Mouse (Mus musculus) kidney, embryonic 14.5 days (tissue): ENCODE results near the gene Kl. TPM values are rescaled to one million over a fixed set of nuclear protein-coding genes. Genes with fewer than 3 reads are reported as not detected.

ENCODE experiments used
- ATAC-seq: fragments of 200-750 bp; cut with Nextera tagmentation; 2 replicates; pipeline ENCODE4 v1.8.0; 2017; ENCODE audit warnings: moderate number of reproducible peaks, mild to moderate bottlenecking, moderate TSS enrichment, moderate library complexity; ENCODE audit not compliant: low FRiP score, low TSS enrichment
- H3K27ac ChIP-seq: fragments of 300-500 bp; sonication (generic); 2 replicates; pipeline ENCODE4 v1.5.1; 2014; ENCODE audit warnings: low read depth, mild to moderate bottlenecking, low read length, moderate library complexity, mixed read lengths
- H3K27me3 ChIP-seq: fragments of 300-500 bp; sonication (generic); 2 replicates; pipeline ENCODE4 v1.6.1; 2014; ENCODE audit warnings: mild to moderate bottlenecking, low read length; ENCODE audit not compliant: control insufficient read depth, insufficient read depth
- H3K36me3 ChIP-seq: fragments of 300-500 bp; sonication (generic); 2 replicates; pipeline ENCODE4 v1.6.1; 2014; ENCODE audit warnings: low read length, mixed read lengths; ENCODE audit not compliant: control insufficient read depth, insufficient read depth
- H3K4me1 ChIP-seq: fragments of 300-500 bp; sonication (generic); 2 replicates; pipeline ENCODE4 v1.6.1; 2014; ENCODE audit warnings: low read length, mixed read lengths; ENCODE audit not compliant: control insufficient read depth, insufficient read depth
- H3K4me2 ChIP-seq: fragments of 300-500 bp; sonication (generic); replicated peaks from 2 replicates; pipeline ENCODE4 v1.6.1; 2014; ENCODE audit warnings: low read depth, mild to moderate bottlenecking, low read length
- H3K4me3 ChIP-seq: fragments of 300-500 bp; sonication (generic); 2 replicates; pipeline ENCODE4 v1.5.1; 2014; ENCODE audit warnings: mild to moderate bottlenecking, low read length
- H3K9ac ChIP-seq: fragments of 300-500 bp; sonication (generic); 2 replicates; pipeline ENCODE4 v1.6.1; 2014; ENCODE audit warnings: low read depth, mild to moderate bottlenecking, low read length, moderate library complexity
- H3K9me3 ChIP-seq: fragments of 300-500 bp; sonication (generic); 2 replicates; pipeline ENCODE4 v1.6.1; 2016; ENCODE audit warnings: low read length; ENCODE audit not compliant: control insufficient read depth
- WGBS: fragments of 180-500 bp; shearing (Covaris S2); extraction: QIAGEN DNeasy Blood & Tissue Kit; methylation state at CpG from one replicate; pipeline ENCODE4 v1.1.7; 2014; 5-methylcytosine and 5-hydroxymethylcytosine counted together
- polyA plus RNA-seq: library from polyadenylated mRNA; unstranded; fragments of >200 nt; fragmentation: Nextera tagmentation; extraction: Ambion mirVana; gene quantifications from 2 replicates; pipeline ENCODE4 v1.2.1, GENCODE M21; 2014

The Kl gene
- polyA plus RNA-seq, 1 experiment from 2014 or later, result 2.2 TPM

DNA sequence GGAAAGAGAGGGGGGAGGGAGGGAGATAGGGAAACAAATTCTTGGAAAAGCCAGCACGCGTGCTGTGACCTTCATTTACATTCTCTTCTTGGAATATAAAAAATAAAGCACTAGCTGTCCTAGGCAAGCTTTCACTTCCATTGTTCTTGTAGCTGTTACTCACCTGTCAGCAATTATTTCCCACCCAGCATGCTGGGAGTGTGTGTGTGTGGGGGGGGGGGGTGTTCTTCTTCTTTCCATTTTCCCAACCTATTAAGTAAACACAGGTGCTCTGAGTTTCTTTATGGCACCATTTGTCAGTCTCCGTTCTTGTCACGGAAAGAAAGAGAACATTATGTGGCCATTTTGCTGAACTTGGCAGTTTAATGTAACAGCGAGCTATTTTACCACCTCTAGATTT is 66.6 kb downstream of the Kl start:
- 53% methylated on average over 5 of the region's 5 CpGs for whole genome bisulfite sequencing
- H3K27ac ChIP-seq, result no peak overlapping the region
- no peaks in the 10 kb centered on the region for H3K36me3 ChIP-seq
- no peaks in the 10 kb centered on the region for H3K4me1 ChIP-seq
- peaks cover 11% of the 10 kb centered on the region; the same call in 1 of the 2 replicates for H3K9me3 ChIP-seq
- no peak overlapping the region for H3K4me2 ChIP-seq
- no peak for ATAC-seq
- H3K27me3 ChIP-seq, result no peaks in the 10 kb centered on the region
- H3K9ac ChIP-seq, result no peak overlapping the region
- H3K4me3 ChIP-seq, result no peak overlapping the region

- no peak overlapping the region for H3K4me2 ChIP-seq
- 73% methylated on average over 13 of the region's 13 CpGs for WGBS
- no peak for ATAC-seq
- H3K27me3 ChIP-seq, result no peaks in the 10 kb centered on the region
- H3K9ac ChIP-seq, result no peak overlapping the region
- no peak overlapping the region for H3K27ac ChIP-seq
- no peak overlapping the region for H3K4me3 ChIP-seq
- H3K9me3 ChIP-seq, result peaks cover 1% of the 10 kb centered on the region; the same call in 1 of the 2 replicates
- H3K36me3 ChIP-seq, result no peaks in the 10 kb centered on the region
- no peaks in the 10 kb centered on the region for H3K4me1 ChIP-seq
Observed at GRCm38 (mm10) chr5:151020031-151020820, 67.8 kb downstream of the Kl start.

GRCm38 (mm10) chr5:151020831-151021230 is 68.4 kb downstream of the Kl start:
- Histone ChIP-seq H3K9ac (no peak overlapping the region), H3K4me2 (no peak overlapping the region), H3K9me3 (no peaks in the 10 kb centered on the region), H3K27me3 (no peaks in the 10 kb centered on the region), H3K4me1 (no peaks in the 10 kb centered on the region), H3K4me3 (no peak overlapping the region), H3K27ac (no peak overlapping the region), H3K36me3 (no peaks in the 10 kb centered on the region)
- 80% methylated on average over 14 of the region's 14 CpGs for WGBS
- ATAC-seq, result no peak

GRCm38 (mm10) chr5:151022026-151022425 is 69.6 kb downstream of the Kl start:
- ATAC-seq, result no peak
- Histone ChIP-seq H3K27ac (no peak overlapping the region), H3K9me3 (no peaks in the 10 kb centered on the region), H3K4me2 (no peak overlapping the region), H3K4me3 (no peak overlapping the region), H3K36me3 (no peaks in the 10 kb centered on the region), H3K4me1 (no peaks in the 10 kb centered on the region), H3K27me3 (no peaks in the 10 kb centered on the region), H3K9ac (no peak overlapping the region)
- 78% methylated on average over 7 of the region's 7 CpGs for WGBS

GRCm38 (mm10) chr5:151022939-151023338 is 70.5 kb downstream of the Kl start:
- H3K4me1 ChIP-seq, result no peaks in the 10 kb centered on the region
- WGBS, result 11% methylated on average over 1 of the region's 1 CpGs
- ATAC-seq, result no peak

GRCm38 (mm10) chr5:151023461-151023860 is 71.1 kb downstream of the Kl start:
- Histone ChIP-seq H3K27me3 (no peaks in the 10 kb centered on the region), H3K4me1 (no peaks in the 10 kb centered on the region), H3K9ac (no peak overlapping the region), H3K9me3 (no peaks in the 10 kb centered on the region), H3K36me3 (no peaks in the 10 kb centered on the region), H3K27ac (no peak overlapping the region), H3K4me3 (no peak overlapping the region), H3K4me2 (no peak overlapping the region)
- 0 out of 2 replicates have a peak, but pooled peaks have one; percentile 58 for ATAC-seq
- 13% methylated on average over 8 of the region's 8 CpGs for WGBS

More at GRCm38 (mm10) chr5:151022939-151023338, 70.5 kb downstream of the Kl start:
- Histone ChIP-seq H3K9ac (no peak overlapping the region), H3K27ac (no peak overlapping the region), H3K4me2 (no peak overlapping the region), H3K9me3 (no peaks in the 10 kb centered on the region), H3K4me3 (no peak overlapping the region), H3K27me3 (no peaks in the 10 kb centered on the region), H3K36me3 (no peaks in the 10 kb centered on the region)

DNA sequence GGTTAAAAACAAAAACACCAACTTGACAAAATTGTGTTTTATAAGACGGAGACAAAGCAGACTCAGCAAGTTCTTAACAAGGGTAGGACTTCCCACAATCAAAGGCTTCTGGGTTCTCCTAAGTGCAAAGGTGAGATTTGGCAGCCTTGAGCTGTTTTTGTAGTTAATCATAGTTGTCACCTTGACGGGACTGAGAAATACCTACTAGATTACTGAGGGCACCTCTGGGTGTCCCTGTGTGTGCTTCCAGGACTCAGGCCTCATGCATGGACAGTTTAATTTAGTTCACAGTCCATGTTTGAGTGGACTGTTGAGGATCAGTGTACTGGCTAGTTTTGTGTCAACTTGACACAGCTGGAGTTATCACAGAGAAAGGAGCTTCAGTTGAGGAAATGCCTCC is 72.1 kb downstream of the Kl start:
- Histone ChIP-seq H3K4me1 (no peaks in the 10 kb centered on the region), H3K4me3 (no peak overlapping the region), H3K36me3 (no peaks in the 10 kb centered on the region), H3K4me2 (no peak overlapping the region), H3K9ac (no peak overlapping the region), H3K9me3 (no peaks in the 10 kb centered on the region), H3K27me3 (no peaks in the 10 kb centered on the region), H3K27ac (no peak overlapping the region)
- 73% methylated on average over 2 of the region's 2 CpGs for WGBS
- no peak for ATAC-seq

GRCm38 (mm10) chr5:151026069-151026468 is 73.7 kb downstream of the Kl start:
- H3K9me3 ChIP-seq, result no peaks in the 10 kb centered on the region
- H3K4me3 ChIP-seq, result no peak overlapping the region
- ATAC-seq, result no peak
- H3K4me2 ChIP-seq, result no peak overlapping the region
- 89% methylated on average over 4 of the region's 4 CpGs for WGBS
- H3K27me3 ChIP-seq, result no peaks in the 10 kb centered on the region
- H3K4me1 ChIP-seq, result no peaks in the 10 kb centered on the region
- H3K9ac ChIP-seq, result no peak overlapping the region
- no peaks in the 10 kb centered on the region for H3K36me3 ChIP-seq
- no peak overlapping the region for H3K27ac ChIP-seq

- no peak overlapping the region for H3K4me3 ChIP-seq
- H3K4me1 ChIP-seq, result 0 out of 2 replicates have a peak, but pooled peaks cover 2% of the 10 kb centered on the region
- H3K27me3 ChIP-seq, result no peaks in the 10 kb centered on the region
- no peak for ATAC-seq
- H3K36me3 ChIP-seq, result no peaks in the 10 kb centered on the region
- H3K27ac ChIP-seq, result no peak overlapping the region
- no peak overlapping the region for H3K4me2 ChIP-seq
- 51% methylated on average over 7 of the region's 7 CpGs for WGBS
- no peaks in the 10 kb centered on the region for H3K9me3 ChIP-seq
- H3K9ac ChIP-seq, result no peak overlapping the region
Observed at GRCm38 (mm10) chr5:151027171-151027570, 74.8 kb downstream of the Kl start.
